Mouse (Mus musculus): Measurements from ENCODE around the gene Celf2. TPM values are rescaled to one million over a fixed set of nuclear protein-coding genes. Genes with fewer than 3 reads are reported as not detected.

Gene Celf2
- total RNA-seq, 1 experiment = 3.7 TPM

DNA sequence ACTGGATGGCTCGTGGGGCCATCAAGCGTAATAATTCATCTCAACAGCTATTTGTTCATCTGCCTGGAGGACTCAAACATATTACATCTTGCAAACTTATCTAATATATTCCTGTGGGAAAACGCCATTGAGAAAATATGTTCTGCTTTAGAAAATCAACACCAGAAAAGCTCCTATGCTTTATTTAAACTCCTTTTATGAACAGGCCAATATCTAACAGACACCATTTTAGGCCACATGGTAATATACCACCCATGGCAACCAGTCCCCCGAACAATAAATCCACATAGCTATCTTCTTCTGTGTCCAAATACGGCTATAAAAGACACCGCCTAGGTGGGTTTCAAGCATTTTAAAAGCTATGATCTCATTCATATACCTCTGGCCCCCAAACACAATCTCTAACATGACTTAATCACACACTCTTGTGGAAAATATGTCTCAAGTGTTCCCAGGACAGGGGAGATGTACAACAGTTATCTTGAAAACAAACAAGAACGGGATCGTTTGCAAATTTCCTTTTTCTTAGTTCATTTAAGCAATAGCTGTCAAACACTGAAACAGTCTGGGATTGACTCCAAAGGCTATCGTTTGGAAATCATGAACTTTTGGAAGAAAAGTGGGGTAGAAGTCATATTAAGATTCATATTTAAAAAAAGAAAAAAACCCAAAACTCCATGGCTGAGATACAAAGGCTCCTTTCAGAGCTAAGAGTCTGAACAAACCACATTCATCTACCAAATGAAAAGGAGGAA is 639.2 kb downstream of the Celf2 start:
- Histone ChIP-seq H3K27ac (ENCODE audit: insufficient read depth, low read depth, low read length, poor library complexity, severe bottlenecking) (no peak overlapping the region), H3K36me3 (ENCODE audit: control insufficient read depth, insufficient read depth, low read length, poor library complexity, severe bottlenecking) (no peaks in the 10 kb centered on the region), H3K9me3 (ENCODE audit: control insufficient read depth, insufficient read depth, low read depth, low read length) (no peaks in the 10 kb centered on the region), H3K9ac (ENCODE audit: insufficient read depth, low read depth, low read length, poor library complexity, severe bottlenecking) (no peak overlapping the region), H3K4me3 (ENCODE audit: insufficient read depth in 1 of 2, low read depth in 1 of 2, low read length in 2 of 2, poor library complexity in 1 of 2, severe bottlenecking in 1 of 2) (no peak overlapping the region), H3K4me1 (ENCODE audit: control insufficient read depth in 2 of 2, insufficient read depth in 2 of 2, low read length in 2 of 2, poor library complexity in 1 of 2) (no peaks in the 10 kb centered on the region; a peak in 1 of 4 replicates)
- in situ Hi-C loops (cut with MboI; ENCODE audit: low sequenced_read_pairs in 2 of 2, unreplicated experiment in 2 of 2) = no loop called here
- no peak for TF ChIP-seq ZC3H11A (IDR thresholded peaks at IDR 0.05; ENCODE audit: borderline replicate concordance, low read depth, low read length)
- no peak for TF ChIP-seq CHD2 (IDR thresholded peaks at IDR 0.05; ENCODE audit: low read depth, low read length)
- TF ChIP-seq ZNF384 (IDR thresholded peaks at IDR 0.05; ENCODE audit: low read depth, low read length) = no peak
- TF ChIP-seq MAFK (IDR thresholded peaks at IDR 0.05; ENCODE audit: insufficient read depth, low read depth, low read length) = no peak
- TF ChIP-seq HCFC1 (IDR thresholded peaks at IDR 0.05; ENCODE audit: borderline replicate concordance, insufficient read depth, low read length) = no peak
- no peak for DNase-seq (ENCODE audit: low read depth, low spot score)

- in situ Hi-C loops (cut with MboI; ENCODE audit: low sequenced_read_pairs in 2 of 2, unreplicated experiment in 2 of 2) = no loop called here
- TF ChIP-seq ZNF384 (IDR thresholded peaks at IDR 0.05; ENCODE audit: low read depth, low read length) (no peak), CHD2 (IDR thresholded peaks at IDR 0.05; ENCODE audit: low read depth, low read length) (no peak), ZC3H11A (IDR thresholded peaks at IDR 0.05; ENCODE audit: borderline replicate concordance, low read depth, low read length) (no peak), MAFK (IDR thresholded peaks at IDR 0.05; ENCODE audit: insufficient read depth, low read depth, low read length) (no peak), HCFC1 (IDR thresholded peaks at IDR 0.05; ENCODE audit: borderline replicate concordance, insufficient read depth, low read length) (no peak)
- Histone ChIP-seq H3K9me3 (ENCODE audit: control insufficient read depth, insufficient read depth, low read depth, low read length) (no peaks in the 10 kb centered on the region), H3K36me3 (ENCODE audit: control insufficient read depth, insufficient read depth, low read length, poor library complexity, severe bottlenecking) (no peaks in the 10 kb centered on the region), H3K4me3 (ENCODE audit: insufficient read depth in 1 of 2, low read depth in 1 of 2, low read length in 2 of 2, poor library complexity in 1 of 2, severe bottlenecking in 1 of 2) (no peak overlapping the region), H3K27ac (ENCODE audit: insufficient read depth, low read depth, low read length, poor library complexity, severe bottlenecking) (no peak overlapping the region), H3K9ac (ENCODE audit: insufficient read depth, low read depth, low read length, poor library complexity, severe bottlenecking) (no peak overlapping the region), H3K4me1 (ENCODE audit: control insufficient read depth in 2 of 2, insufficient read depth in 2 of 2, low read length in 2 of 2, poor library complexity in 1 of 2) (no peaks in the 10 kb centered on the region; a peak in 1 of 4 replicates)
- DNase-seq (ENCODE audit: low read depth, low spot score) = no peak
These were observed 642.1 kb downstream of the Celf2 start for GRCm38 (mm10) chr2:6867297-6867696.

DNA sequence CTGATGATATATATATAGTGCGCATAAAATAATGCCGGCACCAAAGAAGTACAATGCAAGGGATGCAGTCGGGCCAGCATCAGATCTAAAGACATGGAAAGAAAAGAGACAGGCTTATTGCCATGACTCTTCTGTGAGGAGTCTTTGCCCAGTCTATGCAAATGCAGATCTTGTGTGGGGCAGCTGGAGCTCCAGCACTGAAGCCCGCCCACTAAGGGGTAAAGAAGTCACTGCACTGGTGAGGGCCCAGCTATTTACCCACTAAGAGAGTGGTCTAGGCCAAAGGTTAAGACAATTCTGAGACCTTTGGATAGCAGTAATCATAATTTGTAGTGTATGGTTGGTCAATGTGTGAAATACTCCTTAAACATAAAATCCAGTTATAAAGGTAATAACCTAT is 643.6 kb downstream of the Celf2 start:
- Histone ChIP-seq H3K9ac (ENCODE audit: insufficient read depth, low read depth, low read length, poor library complexity, severe bottlenecking) (no peak overlapping the region), H3K4me3 (ENCODE audit: insufficient read depth in 1 of 2, low read depth in 1 of 2, low read length in 2 of 2, poor library complexity in 1 of 2, severe bottlenecking in 1 of 2) (no peak overlapping the region), H3K36me3 (ENCODE audit: control insufficient read depth, insufficient read depth, low read length, poor library complexity, severe bottlenecking) (no peaks in the 10 kb centered on the region), H3K4me1 (ENCODE audit: control insufficient read depth in 2 of 2, insufficient read depth in 2 of 2, low read length in 2 of 2, poor library complexity in 1 of 2) (no peaks in the 10 kb centered on the region; a peak in 1 of 4 replicates), H3K9me3 (ENCODE audit: control insufficient read depth, insufficient read depth, low read depth, low read length) (no peaks in the 10 kb centered on the region), H3K27ac (ENCODE audit: insufficient read depth, low read depth, low read length, poor library complexity, severe bottlenecking) (no peak overlapping the region)
- no peak for DNase-seq (ENCODE audit: low read depth, low spot score)
- TF ChIP-seq HCFC1 (IDR thresholded peaks at IDR 0.05; ENCODE audit: borderline replicate concordance, insufficient read depth, low read length) (no peak), CHD2 (IDR thresholded peaks at IDR 0.05; ENCODE audit: low read depth, low read length) (no peak), ZC3H11A (IDR thresholded peaks at IDR 0.05; ENCODE audit: borderline replicate concordance, low read depth, low read length) (no peak), ZNF384 (IDR thresholded peaks at IDR 0.05; ENCODE audit: low read depth, low read length) (no peak), MAFK (IDR thresholded peaks at IDR 0.05; ENCODE audit: insufficient read depth, low read depth, low read length) (no peak)
- in situ Hi-C loops (cut with MboI; ENCODE audit: low sequenced_read_pairs in 2 of 2, unreplicated experiment in 2 of 2) = no loop called here

DNA sequence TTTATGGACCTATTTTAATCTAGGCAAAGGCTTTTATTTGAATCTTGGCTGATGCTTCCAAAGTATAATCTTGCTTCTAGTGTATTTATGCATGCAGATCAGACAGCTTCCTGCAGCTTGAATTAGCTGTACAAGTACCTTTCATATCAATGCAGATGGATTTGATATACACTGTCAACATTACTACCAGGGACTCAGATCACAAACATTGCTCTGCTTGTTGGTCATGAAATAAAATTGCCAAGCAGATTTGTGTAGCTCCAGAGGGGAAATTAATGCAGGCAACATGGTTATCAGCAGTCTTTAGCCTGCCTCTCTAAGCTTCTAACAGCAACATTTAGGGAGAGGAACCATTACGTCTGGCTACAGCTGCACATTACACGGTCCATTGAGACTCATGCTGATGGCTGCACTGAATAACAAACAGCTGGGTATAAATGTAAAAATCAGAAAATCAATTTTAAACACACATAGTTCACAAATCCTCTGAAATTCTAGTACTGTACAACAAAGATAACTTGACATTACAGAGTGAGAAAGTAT is 659.2 kb downstream of the Celf2 start:
- TF ChIP-seq HCFC1 (IDR thresholded peaks at IDR 0.05; ENCODE audit: borderline replicate concordance, insufficient read depth, low read length) (no peak), ZNF384 (IDR thresholded peaks at IDR 0.05; ENCODE audit: low read depth, low read length) (no peak), ZC3H11A (IDR thresholded peaks at IDR 0.05; ENCODE audit: borderline replicate concordance, low read depth, low read length) (no peak), CHD2 (IDR thresholded peaks at IDR 0.05; ENCODE audit: low read depth, low read length) (no peak), MAFK (IDR thresholded peaks at IDR 0.05; ENCODE audit: insufficient read depth, low read depth, low read length) (no peak)
- H3K4me3 ChIP-seq (ENCODE audit: insufficient read depth in 1 of 2, low read depth in 1 of 2, low read length in 2 of 2, poor library complexity in 1 of 2, severe bottlenecking in 1 of 2) = no peak overlapping the region
- no peaks in the 10 kb centered on the region for H3K9me3 ChIP-seq (ENCODE audit: control insufficient read depth, insufficient read depth, low read depth, low read length)
- DNase-seq (ENCODE audit: low read depth, low spot score) = no peak
- no peaks in the 10 kb centered on the region for H3K4me1 ChIP-seq (ENCODE audit: control insufficient read depth in 2 of 2, insufficient read depth in 2 of 2, low read length in 2 of 2, poor library complexity in 1 of 2)
- no peaks in the 10 kb centered on the region for H3K36me3 ChIP-seq (ENCODE audit: control insufficient read depth, insufficient read depth, low read length, poor library complexity, severe bottlenecking)
- H3K27ac ChIP-seq (ENCODE audit: insufficient read depth, low read depth, low read length, poor library complexity, severe bottlenecking) = no peak overlapping the region
- no peak overlapping the region for H3K9ac ChIP-seq (ENCODE audit: insufficient read depth, low read depth, low read length, poor library complexity, severe bottlenecking)
- in situ Hi-C loops (cut with MboI; ENCODE audit: low sequenced_read_pairs in 2 of 2, unreplicated experiment in 2 of 2) = no loop called here

All from ES-E14 (cell line).